Mouse (Mus musculus) thymus, postnatal 36 days (tissue): Measurements from ENCODE around the gene Cdkn2c.
"Not testable (repeated sequence)": the region's sequence is repeated elsewhere in the genome, so short reads cannot be mapped to it uniquely, and the experiment has no call there.

Experiments
- DNase-seq, 2 experiments: peaks; one replicate each; pipeline ENCODE4 v3.0.0; 2022; ENCODE audit warnings: mixed read lengths in 2 of 2

The Cdkn2c gene

GRCm38 (mm10) chr4:109666461-109667269 lies at the start of gene Cdkn2c:
Gene Cdkn2c (minus strand): TSS chr4:109667189.
- DNase-seq, result peak; percentile 86 to 87

GRCm38 (mm10) chr4:109705349-109705748 lies 38.4 kb upstream of the Cdkn2c start:
- no peak for DNase-seq

GRCm38 (mm10) chr4:109703568-109703967 lies 36.6 kb upstream of the Cdkn2c start:
- DNase-seq, result no peak

- not testable (repeated sequence) for DNase-seq
Measured at GRCm38 (mm10) chr4:109700727-109701126, 33.7 kb upstream of the Cdkn2c start.

GRCm38 (mm10) chr4:109692674-109693073 lies 25.7 kb upstream of the Cdkn2c start:
- no peak for DNase-seq

- DNase-seq, result no peak
Measured at GRCm38 (mm10) chr4:109683561-109683960, 16.6 kb upstream of the Cdkn2c start.

- no peak for DNase-seq
Measured at GRCm38 (mm10) chr4:109677221-109677620, 10.2 kb upstream of the Cdkn2c start.

- DNase-seq, result peak; percentile 97 to 99
Measured at GRCm38 (mm10) chr4:109676218-109677215, 9.5 kb upstream of the Cdkn2c start, which contains the start of gene Faf1. Gene Faf1 (plus strand): TSS chr4:109676588.

GRCm38 (mm10) chr4:109674097-109674496 lies 7.1 kb upstream of the Cdkn2c start:
- no peak for DNase-seq

GRCm38 (mm10) chr4:109671941-109672340 lies 5.0 kb upstream of the Cdkn2c start:
- DNase-seq, result no peak

GRCm38 (mm10) chr4:109670213-109670612 lies 3.2 kb upstream of the Cdkn2c start:
- no peak for DNase-seq

- DNase-seq, result no peak
Measured at GRCm38 (mm10) chr4:109667518-109667917, 529 bp upstream of the Cdkn2c start.

GRCm38 (mm10) chr4:109665982-109666460 lies 968 bp downstream of the Cdkn2c start:
- DNase-seq, result peak in 1 of 2 experiments; percentile 55

- peak; percentile 54 to 65 for DNase-seq
Measured at GRCm38 (mm10) chr4:109665101-109665981, 1.6 kb downstream of the Cdkn2c start.

GRCm38 (mm10) chr4:109664091-109664490 lies 2.9 kb downstream of the Cdkn2c start:
- no peak for DNase-seq

- DNase-seq, result no peak
Measured at GRCm38 (mm10) chr4:109662271-109662670, 4.7 kb downstream of the Cdkn2c start.

GRCm38 (mm10) chr4:109661183-109661582 lies 5.8 kb downstream of the Cdkn2c start:
- no peak for DNase-seq

GRCm38 (mm10) chr4:109660568-109660967 lies 6.4 kb downstream of the Cdkn2c start:
- DNase-seq, result no peak

- no peak for DNase-seq
Measured at GRCm38 (mm10) chr4:109659571-109659970, 7.4 kb downstream of the Cdkn2c start.

- DNase-seq, result no peak
Measured at GRCm38 (mm10) chr4:109658826-109659225, 8.2 kb downstream of the Cdkn2c start.

- no peak for DNase-seq
Measured at GRCm38 (mm10) chr4:109657851-109658500, 9.0 kb downstream of the Cdkn2c start.
